Mouse (Mus musculus): ENCODE data around the gene Cacna1c.

- TF ChIP-seq GATA1 (IDR thresholded peaks at IDR 0.05; ENCODE audit: borderline replicate concordance, low read length) (no peak), FLI1 (IDR thresholded peaks at IDR 0.05; ENCODE audit: low read length) (no peak)
Measured at GRCm38 (mm10) chr6:118932002-118932700, 264.1 kb downstream of the Cacna1c start.

Data from megakaryocyte, embryonic 14.5 days (primary cell).